Mouse (Mus musculus) testis, adult 2 months (tissue): ENCODE measurements around the gene Zbtb16.

Experiments used
- CTCF ChIP-seq: fragments of 200-500 bp; IDR thresholded peaks from 2 replicates; pipeline ENCODE4 v1.5.1; 2012; ENCODE audit warnings: low read depth, mild to moderate bottlenecking, inconsistent platforms, low read length, moderate library complexity; ENCODE audit not compliant: control insufficient read depth, insufficient read depth, insufficient replicate concordance
- POLR2A ChIP-seq: fragments of 200-500 bp; IDR thresholded peaks from 2 replicates; pipeline ENCODE4 v1.6.1; 2012; ENCODE audit warnings: low read depth, mild to moderate bottlenecking, inconsistent platforms, low read length, moderate library complexity; ENCODE audit not compliant: control insufficient read depth

DNA sequence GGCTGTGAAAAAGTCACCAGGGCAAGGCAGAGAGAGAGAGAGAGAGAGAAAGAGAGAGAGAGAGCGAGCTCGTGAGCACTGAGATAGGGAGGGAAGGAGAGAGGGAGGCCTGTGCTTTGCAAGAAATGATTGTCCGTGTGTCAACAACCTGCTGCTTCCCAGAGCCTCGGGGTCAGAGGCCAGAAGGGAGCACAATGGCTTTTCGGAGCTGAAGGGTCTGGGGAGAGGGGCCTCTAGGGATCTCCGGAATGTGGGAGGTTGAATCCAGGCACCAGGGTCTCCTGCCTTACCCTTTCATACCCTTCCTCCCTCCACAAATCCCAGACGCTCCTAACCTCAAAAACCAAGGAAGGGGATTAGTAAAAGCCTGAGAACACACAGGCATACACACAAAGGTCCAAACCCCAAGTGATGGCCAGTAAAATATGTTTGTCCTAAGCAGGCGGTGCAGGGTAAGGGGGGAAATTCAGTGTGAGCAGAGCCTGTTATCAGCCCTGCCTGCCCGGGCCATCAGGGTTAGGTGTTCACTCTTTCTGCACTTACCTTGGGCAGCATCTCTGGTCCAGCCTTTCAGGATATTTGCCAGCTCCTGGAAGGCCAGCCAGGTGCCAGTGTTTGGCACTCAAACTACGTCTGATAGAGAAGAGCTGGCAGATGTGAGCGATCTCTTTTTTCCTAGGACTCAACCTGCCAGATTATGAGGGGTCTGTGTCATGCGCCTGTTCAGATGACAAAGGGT lies 139.1 kb downstream of the Zbtb16 start:
- TF ChIP-seq POLR2A (no peak), CTCF (no peak)
